ENCODE assay signal across 18 mouse cellular contexts in genomic region chr7:129355561-129355960, GRCm38 (mm10).
A peak's percentile ranks its signal among the peaks of the same experiment; 100 is the strongest.
DNase-seq lines count a peak whose midpoint lies in the region; ATAC-seq and TF ChIP-seq lines count a peak whose summit lies in the region.
"Had no signal": no experiment of that assay in that cellular context is flagged by ENCODE, and none has a peak within 500 bp of the region (broad histone marks: within the 10 kb centered on the region; RNA-seq: fewer than 3 reads in every experiment).

No protein-coding gene starts in this region.

- TF ChIP-seq POLR2A in brain, embryonic 14.5 days (IDR thresholded peaks at IDR 0.05; ENCODE audit: borderline replicate concordance, extremely low read depth, insufficient read depth, insufficient read length, poor library complexity, severe bottlenecking): no peak

- H3K27ac ChIP-seq in forebrain, postnatal 0 days (ENCODE audit: low read depth, low read length): no peak overlapping the region
- H3K27ac ChIP-seq in forebrain, embryonic 15.5 days (replicated peaks): no peak overlapping the region
- H3K27ac ChIP-seq: embryonic facial prominence, embryonic 10.5 days; embryonic facial prominence, embryonic 12.5 days had no signal

- 66% methylated on average over 2 of the region's 2 CpGs for WGBS in forebrain, postnatal 0 days
- WGBS in forebrain, embryonic 15.5 days: 81% methylated on average over 2 of the region's 2 CpGs

- H3K27me3 ChIP-seq in forebrain, postnatal 0 days (ENCODE audit: insufficient read depth, low read length): no peaks in the 10 kb centered on the region
- H3K27me3 ChIP-seq in forebrain, embryonic 15.5 days: no peaks in the 10 kb centered on the region
- H3K27me3 ChIP-seq: embryonic facial prominence, embryonic 12.5 days had no signal

- no peak for ATAC-seq in forebrain, postnatal 0 days
- no peak for ATAC-seq in forebrain, embryonic 15.5 days (replicated peaks)
- ATAC-seq: forebrain, embryonic 16.5 days had no signal

- H3K4me1 ChIP-seq in forebrain, postnatal 0 days (ENCODE audit: insufficient read depth): no peaks in the 10 kb centered on the region
- no peaks in the 10 kb centered on the region for H3K4me1 ChIP-seq in forebrain, embryonic 15.5 days
- H3K4me1 ChIP-seq: embryonic facial prominence, embryonic 10.5 days; embryonic facial prominence, embryonic 12.5 days had no signal

- H3K4me2 ChIP-seq in forebrain, postnatal 0 days (ENCODE audit: low read depth): no peak overlapping the region
- no peak overlapping the region for H3K4me2 ChIP-seq in forebrain, embryonic 15.5 days (replicated peaks)
- H3K4me2 ChIP-seq: embryonic facial prominence, embryonic 12.5 days had no signal

- H3K9ac ChIP-seq in forebrain, postnatal 0 days: no peak overlapping the region
- no peak overlapping the region for H3K9ac ChIP-seq in forebrain, embryonic 15.5 days (replicated peaks)
- H3K9ac ChIP-seq: embryonic facial prominence, embryonic 12.5 days had no signal

- TF ChIP-seq CTCF in forebrain, postnatal 0 days (IDR thresholded peaks at IDR 0.05; ENCODE audit: low read depth): no peak
- TF ChIP-seq CTCF in brain, embryonic 14.5 days (IDR thresholded peaks at IDR 0.05; ENCODE audit: borderline replicate concordance, extremely low read depth, insufficient read depth, insufficient read length): no peak

- H3K4me3 ChIP-seq in forebrain, postnatal 0 days (ENCODE audit: low read depth, low read length): no peak overlapping the region
- no peak overlapping the region for H3K4me3 ChIP-seq in forebrain, embryonic 15.5 days
- H3K4me3 ChIP-seq: embryonic facial prominence, embryonic 10.5 days; embryonic facial prominence, embryonic 12.5 days had no signal

- no peaks in the 10 kb centered on the region for H3K36me3 ChIP-seq in forebrain, postnatal 0 days (ENCODE audit: insufficient read depth)
- no peaks in the 10 kb centered on the region for H3K36me3 ChIP-seq in forebrain, embryonic 15.5 days
- H3K36me3 ChIP-seq: embryonic facial prominence, embryonic 10.5 days; embryonic facial prominence, embryonic 12.5 days had no signal

- no peaks in the 10 kb centered on the region for H3K9me3 ChIP-seq in forebrain, postnatal 0 days (ENCODE audit: low read length)
- H3K9me3 ChIP-seq in forebrain, embryonic 15.5 days: no peaks in the 10 kb centered on the region
- H3K9me3 ChIP-seq: embryonic facial prominence, embryonic 10.5 days; embryonic facial prominence, embryonic 12.5 days had no signal

- peak; percentile 52 for DNase-seq in forebrain, postnatal 0 days
- peak; percentile 8 for DNase-seq in layer of hippocampus, adult 9-11 months
- no peak for DNase-seq in layer of hippocampus, adult 9-10 months (ENCODE audit: low spot score)
- peak; percentile 8 for DNase-seq in brain, embryonic 14.5 days (ENCODE audit: low read depth)
- no peak for DNase-seq in right cerebral cortex, adult 2 months (ENCODE audit: low spot score in 2 of 2)
- DNase-seq in lung, postnatal 4 days: no peak
- DNase-seq: adrenal gland, adult 2 months; adrenal gland, postnatal 10 days; adrenal gland, postnatal 25 days; cerebellum, adult 11-12 months; cerebellum, adult 2 months; cerebellum, adult 9-10 months; cerebellum, postnatal 10 days; cerebellum, postnatal 25 days had no signal

Comparison
In these comparisons a context has a peak if more than half of its experiments do, and no peak if none do; other contexts are left out.
1. DNase-seq: peak in forebrain, postnatal 0 days (single experiment), layer of hippocampus, adult 9-11 months (single experiment) and brain, embryonic 14.5 days (single experiment); none in layer of hippocampus, adult 9-10 months (single experiment), right cerebral cortex, adult 2 months (0 of 2) and lung, postnatal 4 days (0 of 2).